Mouse (Mus musculus): ENCODE results near the gene Adk. TPM values are rescaled to one million over a fixed set of nuclear protein-coding genes. Genes with fewer than 3 reads are reported as not detected.

Gene Adk
- polyA plus RNA-seq, 1 experiment from 2014 or later, result 50.0 TPM

DNA sequence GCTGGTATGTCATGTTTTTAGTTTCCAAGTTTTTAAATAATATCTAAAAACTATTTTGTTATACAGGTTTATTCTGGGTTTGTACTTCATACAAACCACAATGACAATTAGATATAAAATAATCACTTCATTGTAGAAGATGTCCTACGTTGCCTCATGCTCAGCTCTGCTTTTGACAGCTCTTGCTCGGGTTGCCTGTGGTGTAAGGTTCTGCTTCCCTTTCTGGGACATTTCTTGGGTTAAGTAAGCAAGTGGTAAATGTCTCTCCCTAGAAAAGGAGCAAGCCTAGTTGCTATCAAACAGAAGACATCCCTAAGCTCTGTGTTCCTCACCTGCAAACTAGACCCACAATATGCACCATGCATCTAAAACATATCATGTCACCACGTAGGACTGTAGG is 140.4 kb downstream of the Adk start:
- no peak overlapping the region for H3K4me3 ChIP-seq (replicated peaks)
- no peak overlapping the region for H3K27ac ChIP-seq
- H3K9ac ChIP-seq (replicated peaks), result no peak overlapping the region
- no peaks in the 10 kb centered on the region for H3K4me1 ChIP-seq (replicated peaks)
- ATAC-seq, result no peak
- no peaks in the 10 kb centered on the region for H3K27me3 ChIP-seq
- no peak overlapping the region for H3K4me2 ChIP-seq (replicated peaks)
- no peaks in the 10 kb centered on the region for H3K9me3 ChIP-seq
- H3K36me3 ChIP-seq, result no peaks in the 10 kb centered on the region
- WGBS, result 93% methylated on average over 3 of the region's 3 CpGs

DNA sequence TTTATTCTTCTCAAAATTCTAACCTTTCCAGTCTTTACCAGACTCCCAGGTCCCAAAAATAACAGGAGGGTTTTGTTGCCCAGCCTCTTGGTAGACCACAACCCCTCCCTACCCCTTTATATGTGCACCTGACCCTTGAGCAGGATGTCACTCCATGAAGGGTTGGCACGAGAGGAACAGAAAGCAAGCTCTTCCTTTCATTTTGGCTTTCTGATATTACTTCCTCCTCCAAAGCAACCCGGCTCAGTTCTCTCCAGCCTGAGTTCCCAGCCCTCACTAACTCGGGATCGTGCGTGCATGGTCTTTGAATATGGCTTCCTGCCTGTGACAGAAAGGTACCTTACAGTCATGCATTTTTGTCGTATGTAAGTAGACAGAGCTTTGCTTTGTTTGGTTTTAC is 142.0 kb downstream of the Adk start:
- 84% methylated on average over 6 of the region's 6 CpGs for WGBS
- Histone ChIP-seq H3K4me2 (replicated peaks) (no peak overlapping the region), H3K27me3 (no peaks in the 10 kb centered on the region), H3K9ac (replicated peaks) (no peak overlapping the region), H3K27ac (no peak overlapping the region), H3K4me1 (replicated peaks) (no peaks in the 10 kb centered on the region), H3K9me3 (no peaks in the 10 kb centered on the region), H3K36me3 (no peaks in the 10 kb centered on the region), H3K4me3 (replicated peaks) (no peak overlapping the region)
- no peak for ATAC-seq

DNA sequence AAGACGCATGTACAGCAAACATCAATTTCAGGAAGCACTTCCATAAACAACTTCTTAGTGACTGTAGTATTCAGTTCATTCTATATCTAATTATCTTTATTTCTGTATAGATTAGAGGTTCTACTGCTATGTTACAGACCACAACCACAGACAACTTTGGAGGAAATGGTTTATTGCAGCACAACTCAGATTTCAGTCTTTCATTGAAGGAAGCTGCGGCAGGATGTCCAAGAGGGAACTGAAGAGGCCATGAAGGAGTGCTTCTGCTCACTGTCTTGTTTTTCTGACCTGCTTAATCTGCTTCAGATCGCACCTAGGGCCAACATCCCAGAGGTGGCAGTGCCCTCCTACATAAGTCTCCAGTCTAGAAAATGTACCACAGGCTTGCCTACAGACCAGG is 148.5 kb downstream of the Adk start:
- H3K27me3 ChIP-seq, result no peaks in the 10 kb centered on the region
- 89% methylated on average over 3 of the region's 3 CpGs for whole genome bisulfite sequencing
- no peaks in the 10 kb centered on the region for H3K36me3 ChIP-seq
- no peak overlapping the region for H3K9ac ChIP-seq (replicated peaks)
- no peaks in the 10 kb centered on the region for H3K4me1 ChIP-seq (replicated peaks)
- no peaks in the 10 kb centered on the region for H3K9me3 ChIP-seq
- no peak overlapping the region for H3K4me2 ChIP-seq (replicated peaks)
- no peak for ATAC-seq
- no peak overlapping the region for H3K4me3 ChIP-seq (replicated peaks)
- H3K27ac ChIP-seq, result no peak overlapping the region

DNA sequence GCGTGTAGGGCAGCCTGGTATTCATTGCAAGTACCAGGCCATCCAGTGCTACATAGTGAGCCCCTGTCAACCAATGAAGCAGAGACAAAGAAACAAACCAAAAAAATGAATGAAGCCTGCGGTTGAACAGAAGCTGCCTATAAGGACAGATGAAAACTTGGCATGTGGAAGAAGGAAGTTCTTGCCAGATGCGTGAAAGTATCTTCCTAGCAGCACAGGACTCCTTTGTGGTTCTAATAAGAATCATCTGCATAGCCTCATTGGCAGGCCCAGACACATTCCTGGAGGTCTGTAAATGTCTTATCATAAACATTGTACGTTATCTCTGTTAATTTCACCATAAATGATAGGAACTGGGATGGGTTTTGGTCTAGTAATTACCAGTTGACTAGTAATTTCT is 154.1 kb downstream of the Adk start:
- Histone ChIP-seq H3K36me3 (no peaks in the 10 kb centered on the region), H3K4me3 (replicated peaks) (no peak overlapping the region), H3K9me3 (no peaks in the 10 kb centered on the region), H3K4me1 (replicated peaks) (no peaks in the 10 kb centered on the region), H3K9ac (replicated peaks) (no peak overlapping the region), H3K27me3 (no peaks in the 10 kb centered on the region), H3K27ac (no peak overlapping the region), H3K4me2 (replicated peaks) (no peak overlapping the region)
- whole genome bisulfite sequencing, result 93% methylated on average over 4 of the region's 4 CpGs
- no peak for ATAC-seq

DNA sequence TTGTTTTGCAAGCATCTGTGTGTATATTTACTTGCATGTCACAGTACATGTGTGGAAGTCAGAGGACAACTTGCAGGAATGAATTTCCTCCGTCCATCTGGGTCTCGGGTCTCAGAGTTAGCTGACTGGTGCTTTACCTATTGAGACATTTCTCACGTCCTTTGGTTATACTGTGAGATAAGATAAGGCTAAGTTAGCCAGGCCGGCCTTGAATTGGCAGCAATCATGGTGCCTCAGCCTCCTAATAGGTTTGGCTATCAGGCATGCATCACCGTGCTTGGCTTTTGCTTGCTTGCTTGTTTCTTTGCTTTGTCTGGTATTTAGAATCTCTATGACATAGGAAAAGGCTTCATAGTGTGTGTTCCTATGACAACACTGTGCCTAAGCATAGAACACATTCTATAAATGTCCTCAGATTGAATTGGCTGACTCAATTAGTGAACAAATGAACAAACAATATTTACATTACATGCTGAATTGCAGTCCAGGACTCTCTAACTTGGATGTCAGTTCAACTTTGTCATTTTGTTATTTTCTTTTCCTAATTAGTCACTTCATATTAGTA is 169.3 kb downstream of the Adk start:
- H3K4me2 ChIP-seq (replicated peaks), result no peak overlapping the region
- H3K27me3 ChIP-seq, result no peaks in the 10 kb centered on the region
- peaks cover 13% of the 10 kb centered on the region for H3K4me1 ChIP-seq (replicated peaks)
- no peak overlapping the region for H3K9ac ChIP-seq (replicated peaks)
- 80% methylated on average over 5 of the region's 5 CpGs for WGBS
- H3K27ac ChIP-seq, result peak overlapping the region; percentile 40; the same call in 1 of the 2 replicates
- no peak for ATAC-seq
- H3K36me3 ChIP-seq, result no peaks in the 10 kb centered on the region
- no peaks in the 10 kb centered on the region for H3K9me3 ChIP-seq
- H3K4me3 ChIP-seq (replicated peaks), result no peak overlapping the region

DNA sequence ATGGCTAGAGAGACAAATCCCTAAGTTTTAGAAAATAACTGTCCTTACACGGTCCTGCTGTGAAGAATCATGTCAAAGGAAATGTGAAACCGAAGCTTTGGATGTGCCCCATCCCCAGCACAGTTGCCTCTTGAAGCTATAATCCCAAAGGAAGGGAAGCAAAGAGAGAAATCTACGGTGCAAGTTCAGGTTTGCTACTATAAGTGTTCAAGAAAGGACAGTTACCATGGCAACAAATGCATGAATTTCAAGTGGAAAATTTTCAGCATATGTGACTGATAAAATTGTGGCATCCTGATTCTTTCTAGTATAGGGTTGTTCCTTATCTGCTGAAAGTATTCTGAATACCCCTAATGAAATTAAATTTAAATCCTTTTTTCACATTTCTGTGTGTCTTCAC is 169.8 kb downstream of the Adk start:
- Histone ChIP-seq H3K4me2 (replicated peaks) (no peak overlapping the region), H3K27me3 (no peaks in the 10 kb centered on the region), H3K27ac (no peak overlapping the region), H3K9ac (replicated peaks) (no peak overlapping the region), H3K4me1 (replicated peaks) (peaks cover 13% of the 10 kb centered on the region), H3K4me3 (replicated peaks) (no peak overlapping the region), H3K9me3 (no peaks in the 10 kb centered on the region), H3K36me3 (no peaks in the 10 kb centered on the region)
- no peak for ATAC-seq
- WGBS, result 39% methylated on average over 3 of the region's 3 CpGs

DNA sequence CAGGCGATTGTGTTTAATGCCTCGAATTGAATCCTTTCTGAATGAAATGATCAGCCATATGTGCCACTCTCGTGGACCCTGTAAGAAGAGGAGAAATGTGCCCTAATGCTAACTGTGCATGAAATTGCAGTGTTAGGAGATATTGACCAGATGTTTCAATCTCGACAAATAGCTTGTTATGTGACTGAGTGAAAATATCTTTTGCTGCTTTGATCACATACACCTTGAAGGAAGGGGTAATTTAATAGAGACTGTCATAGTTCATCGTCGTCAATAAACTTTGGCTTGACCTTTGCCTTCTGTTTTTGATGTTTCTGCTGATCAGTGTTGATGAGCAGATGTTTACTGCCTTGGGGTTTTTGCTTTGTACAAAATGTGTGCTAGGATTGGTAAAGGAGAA is 171.1 kb downstream of the Adk start:
- no peak for ATAC-seq
- H3K4me1 ChIP-seq (replicated peaks), result peaks cover 13% of the 10 kb centered on the region
- H3K36me3 ChIP-seq, result no peaks in the 10 kb centered on the region
- H3K27ac ChIP-seq, result no peak overlapping the region
- H3K9ac ChIP-seq (replicated peaks), result no peak overlapping the region
- H3K4me3 ChIP-seq (replicated peaks), result no peak overlapping the region
- no peaks in the 10 kb centered on the region for H3K9me3 ChIP-seq
- no peaks in the 10 kb centered on the region for H3K27me3 ChIP-seq
- H3K4me2 ChIP-seq (replicated peaks), result no peak overlapping the region
- 78% methylated on average over 6 of the region's 6 CpGs for WGBS

DNA sequence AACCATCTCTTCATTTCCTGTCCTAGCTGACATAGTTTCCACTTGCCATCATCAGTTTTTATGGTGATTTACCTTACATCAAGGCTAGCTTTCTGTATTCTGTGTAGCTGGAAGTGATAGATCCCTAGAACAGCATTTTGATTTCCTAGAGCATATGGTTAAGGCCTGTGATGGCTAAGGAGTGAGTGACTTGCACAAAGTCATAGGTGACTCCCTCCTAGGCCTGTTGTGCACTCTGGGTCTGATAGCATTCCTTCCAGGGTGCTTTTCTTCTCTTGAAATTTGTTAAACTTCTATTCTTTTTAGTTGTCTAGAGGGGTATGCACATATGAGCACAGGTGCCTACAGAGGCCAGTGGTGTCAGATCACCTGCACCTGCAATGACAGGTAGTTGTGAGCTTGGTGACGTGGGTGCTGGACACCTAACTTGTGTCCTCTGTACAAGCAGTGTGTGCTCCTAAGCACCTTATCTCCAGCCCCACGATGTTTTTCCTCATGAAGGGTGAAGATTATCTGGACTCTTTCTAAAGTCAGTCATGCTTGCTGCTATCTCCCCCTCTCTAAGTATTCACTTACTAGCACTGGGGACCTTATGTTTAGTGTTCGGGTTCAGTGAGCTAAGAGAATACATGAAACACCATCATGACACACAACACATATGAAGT is 171.7 kb downstream of the Adk start:
- Histone ChIP-seq H3K27ac (no peak overlapping the region), H3K9me3 (no peaks in the 10 kb centered on the region), H3K9ac (replicated peaks) (no peak overlapping the region), H3K4me1 (replicated peaks) (peaks cover 13% of the 10 kb centered on the region), H3K36me3 (no peaks in the 10 kb centered on the region), H3K27me3 (no peaks in the 10 kb centered on the region), H3K4me2 (replicated peaks) (no peak overlapping the region), H3K4me3 (replicated peaks) (no peak overlapping the region)
- 89% methylated on average over 3 of the region's 3 CpGs for WGBS
- no peak for ATAC-seq

DNA sequence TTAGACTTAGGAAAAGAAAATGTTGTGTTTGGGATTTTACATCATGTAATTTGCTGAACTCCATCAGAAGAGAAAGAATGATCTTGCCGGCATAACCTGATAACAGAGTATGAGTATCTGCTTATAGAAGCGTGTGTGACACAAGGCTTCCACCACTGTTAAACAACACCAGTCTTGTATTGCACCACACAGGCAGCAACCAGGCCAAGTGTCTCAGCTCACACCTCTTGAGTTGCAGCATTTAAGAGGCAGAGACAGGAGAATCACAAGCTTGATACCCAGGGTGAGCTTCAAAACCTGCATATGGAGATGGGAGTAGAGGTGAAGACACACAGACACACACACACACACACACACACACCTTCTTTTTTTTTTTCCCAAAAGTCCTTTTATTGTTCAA is 184.7 kb downstream of the Adk start:
- 98% methylated on average over 2 of the region's 2 CpGs for WGBS
- H3K27ac ChIP-seq, result no peak overlapping the region
- H3K27me3 ChIP-seq, result no peaks in the 10 kb centered on the region
- H3K9me3 ChIP-seq, result no peaks in the 10 kb centered on the region
- H3K4me2 ChIP-seq (replicated peaks), result no peak overlapping the region
- H3K4me3 ChIP-seq (replicated peaks), result no peak overlapping the region
- H3K36me3 ChIP-seq, result no peaks in the 10 kb centered on the region
- ATAC-seq, result no peak
- no peaks in the 10 kb centered on the region; the same call in 1 of the 2 replicates for H3K4me1 ChIP-seq (replicated peaks)
- no peak overlapping the region for H3K9ac ChIP-seq (replicated peaks)

DNA sequence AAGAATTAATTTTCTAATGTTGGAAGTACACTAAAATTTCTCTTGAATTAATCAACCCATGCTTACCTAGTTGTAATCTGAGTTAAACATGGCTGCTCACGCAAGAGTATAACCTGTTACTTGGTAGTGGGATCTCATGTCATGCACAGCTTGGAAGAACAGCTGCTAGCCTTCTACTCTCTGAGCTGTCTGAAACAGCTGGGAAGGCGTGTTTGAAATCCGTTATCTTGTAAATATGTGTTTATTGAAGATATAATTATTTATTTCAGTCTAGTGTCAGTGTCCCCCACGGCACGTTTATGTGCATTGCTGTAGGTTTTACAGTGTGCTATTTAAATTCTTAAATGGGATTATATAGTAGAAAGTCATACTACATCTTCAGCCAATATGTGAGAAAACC is 188.7 kb downstream of the Adk start:
- WGBS, result 94% methylated on average over 5 of the region's 5 CpGs
- Histone ChIP-seq H3K4me2 (replicated peaks) (no peak overlapping the region), H3K36me3 (no peaks in the 10 kb centered on the region), H3K4me3 (replicated peaks) (no peak overlapping the region), H3K27me3 (no peaks in the 10 kb centered on the region), H3K9ac (replicated peaks) (no peak overlapping the region), H3K9me3 (no peaks in the 10 kb centered on the region), H3K4me1 (replicated peaks) (no peaks in the 10 kb centered on the region; the same call in 1 of the 2 replicates), H3K27ac (no peak overlapping the region)
- ATAC-seq, result no peak

DNA sequence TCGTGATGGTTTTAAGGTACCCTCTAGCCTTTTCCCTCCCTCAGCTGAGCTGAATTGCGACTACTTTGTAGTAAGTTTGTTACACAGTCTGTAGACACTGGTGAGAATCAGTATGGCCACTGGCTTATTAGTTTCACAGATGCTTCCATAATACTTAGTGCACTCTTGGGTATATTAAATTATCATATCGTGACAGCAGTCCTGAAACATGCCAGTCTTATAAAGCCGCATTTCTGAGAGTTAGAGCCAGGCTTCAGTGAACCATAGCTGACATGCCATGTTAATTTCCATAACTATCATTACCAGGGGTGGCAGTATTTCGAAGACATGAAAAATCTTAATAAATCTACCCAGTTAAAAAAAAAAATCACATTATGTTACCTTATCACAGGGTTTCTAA is 199.0 kb downstream of the Adk start:
- no peaks in the 10 kb centered on the region for H3K9me3 ChIP-seq
- H3K36me3 ChIP-seq, result no peaks in the 10 kb centered on the region
- 15% methylated on average over 5 of the region's 5 CpGs for WGBS
- ATAC-seq, result peak; percentile 27; the same call in 1 of the 2 replicates
- no peak overlapping the region for H3K4me3 ChIP-seq (replicated peaks)
- no peaks in the 10 kb centered on the region for H3K27me3 ChIP-seq
- peak overlapping the region; percentile 92 for H3K27ac ChIP-seq
- H3K4me1 ChIP-seq (replicated peaks), result peaks cover 33% of the 10 kb centered on the region
- no peak overlapping the region for H3K9ac ChIP-seq (replicated peaks)
- H3K4me2 ChIP-seq (replicated peaks), result peak overlapping the region; percentile 22; the same call in 1 of the 2 replicates

DNA sequence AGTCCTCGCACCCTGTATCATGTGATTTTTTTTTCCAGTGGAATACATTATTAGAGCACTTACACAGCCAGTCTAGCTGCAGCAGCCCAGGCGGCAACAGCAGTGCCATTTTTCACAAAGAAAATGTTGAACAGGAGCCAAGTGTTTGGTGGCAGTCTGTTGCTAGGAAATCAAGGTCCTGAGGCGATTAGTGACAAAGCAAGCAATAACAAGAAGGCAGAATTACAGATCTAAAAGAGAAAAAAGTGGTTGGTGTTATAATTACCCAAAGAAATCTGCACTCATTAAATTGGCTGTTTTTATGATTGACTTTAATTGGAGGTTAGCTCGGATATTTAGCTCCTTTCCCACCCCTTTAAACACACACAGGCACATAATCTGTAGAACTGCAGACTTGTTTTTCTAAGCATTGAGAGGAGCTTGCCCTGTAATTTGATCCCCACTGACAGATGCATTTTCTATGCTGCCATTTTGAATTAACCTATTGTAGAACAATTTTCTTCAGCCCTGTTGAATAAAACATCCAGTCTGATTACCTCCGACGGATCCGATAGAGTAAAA is 200.0 kb downstream of the Adk start:
- no peaks in the 10 kb centered on the region for H3K36me3 ChIP-seq
- peaks cover 33% of the 10 kb centered on the region for H3K4me1 ChIP-seq (replicated peaks)
- peak overlapping the region; percentile 42 for H3K4me2 ChIP-seq (replicated peaks)
- ATAC-seq, result peak; percentile 94
- peak overlapping the region; percentile 92 for H3K27ac ChIP-seq
- 4% methylated on average over 7 of the region's 7 CpGs for WGBS
- no peaks in the 10 kb centered on the region for H3K27me3 ChIP-seq
- H3K4me3 ChIP-seq (replicated peaks), result peak overlapping the region; percentile 9; the same call in 1 of the 2 replicates
- no peaks in the 10 kb centered on the region for H3K9me3 ChIP-seq
- no peak overlapping the region for H3K9ac ChIP-seq (replicated peaks)
